Mouse (Mus musculus) midbrain, embryonic 15.5 days (tissue): ENCODE measurements around the gene Pex1. TPM values are rescaled to one million over a fixed set of nuclear protein-coding genes. Genes with fewer than 3 reads are reported as not detected.

Experiments used
- ATAC-seq: fragments of 200-750 bp; cut with Nextera tagmentation; replicated peaks from 2 replicates; pipeline ENCODE4 v1.8.0; 2017; ENCODE audit warnings: moderate TSS enrichment
- H3K27ac ChIP-seq: fragments of 300-500 bp; sonication (generic); 2 replicates; pipeline ENCODE4 v1.5.1; 2015; ENCODE audit warnings: mild to moderate bottlenecking, inconsistent platforms
- H3K27me3 ChIP-seq: fragments of 300-500 bp; sonication (generic); replicated peaks from 2 replicates; pipeline ENCODE4 v1.6.1; 2015; ENCODE audit warnings: inconsistent platforms
- H3K36me3 ChIP-seq: fragments of 300-500 bp; sonication (generic); replicated peaks from 2 replicates; pipeline ENCODE4 v1.6.1; 2015; ENCODE audit warnings: inconsistent platforms
- H3K4me1 ChIP-seq: fragments of 300-500 bp; sonication (generic); 2 replicates; pipeline ENCODE4 v1.6.1; 2015; ENCODE audit warnings: inconsistent platforms
- H3K4me2 ChIP-seq: fragments of 300-500 bp; sonication (generic); 2 replicates; pipeline ENCODE4 v1.6.1; 2015; ENCODE audit warnings: inconsistent platforms, mild to moderate bottlenecking, moderate library complexity
- H3K4me3 ChIP-seq: fragments of 300-500 bp; sonication (generic); 2 replicates; pipeline ENCODE4 v1.5.1; 2015; ENCODE audit warnings: mild to moderate bottlenecking, inconsistent platforms
- H3K9ac ChIP-seq: fragments of 300-500 bp; sonication (generic); 2 replicates; pipeline ENCODE4 v1.6.1; 2015; ENCODE audit warnings: mild to moderate bottlenecking, inconsistent platforms
- H3K9me3 ChIP-seq: fragments of 300-500 bp; sonication (generic); 2 replicates; pipeline ENCODE4 v1.6.1; 2016; ENCODE audit warnings: inconsistent platforms
- WGBS: fragments of 180-500 bp; shearing (Covaris S2); methylation state at CpG from one replicate; pipeline ENCODE4 v1.1.7; 2015; ENCODE audit warnings: mixed read lengths; 5-methylcytosine and 5-hydroxymethylcytosine counted together
- polyA plus RNA-seq: library from polyadenylated mRNA; unstranded; fragments of >200 nt; fragmentation: Nextera tagmentation; extraction: Ambion mirVana; gene quantifications from 2 replicates; pipeline ENCODE4 v1.2.1, GENCODE M21; 2015

Gene Pex1
- polyA plus RNA-seq, result 22.6 and 30.2 TPM in 2 replicates

DNA sequence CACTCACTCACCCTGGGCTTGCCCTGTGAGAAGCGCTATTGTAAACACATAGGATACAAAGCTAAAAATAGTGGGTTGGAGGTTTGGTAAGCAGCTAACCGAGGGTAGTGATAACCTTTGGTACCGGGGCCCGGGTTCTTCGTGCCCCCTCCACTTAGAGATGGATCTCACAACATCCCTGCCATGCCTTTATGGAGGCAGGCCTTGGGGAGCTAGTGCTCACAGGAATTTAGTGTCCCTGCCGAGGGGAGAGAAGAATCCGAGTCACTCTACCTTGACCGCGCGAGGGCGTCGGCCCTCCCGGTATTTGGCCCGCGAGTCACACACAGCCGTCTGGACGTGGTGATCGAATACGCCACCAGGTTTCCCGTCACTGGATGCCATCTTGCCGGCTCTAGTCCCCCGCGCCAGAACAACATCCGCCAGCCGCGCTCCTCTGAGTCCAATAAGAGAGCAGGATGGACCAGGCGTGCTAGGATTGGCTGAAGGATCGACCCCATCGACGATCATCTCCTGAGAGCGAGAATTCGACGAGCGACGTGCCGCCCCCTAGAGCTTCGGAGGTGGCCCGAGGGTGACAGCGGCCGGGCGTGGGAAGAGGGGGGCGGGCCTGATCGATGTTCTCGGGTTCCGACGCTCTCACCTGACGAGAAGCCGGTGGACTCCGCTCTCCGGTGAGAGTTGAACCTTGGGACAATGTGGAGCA lies at the start of gene Pex1:
Pex1 (plus strand) TSS at position 374 of the 706 bp plus-strand sequence.
- H3K4me2 ChIP-seq, result peak within 1 kb of the TSS; percentile 79
- peak within 1 kb of the TSS; percentile 77 for H3K9ac ChIP-seq
- ATAC-seq, result peak; percentile 98
- peak within 1 kb of the TSS; percentile 81 for H3K4me3 ChIP-seq
- under 1% methylated on average over 50 of the region's 50 CpGs for WGBS
- no peaks in the 10 kb centered on the region for H3K9me3 ChIP-seq
- peaks cover 28% of the 10 kb centered on the region for H3K4me1 ChIP-seq
- no peaks in the 10 kb centered on the region for H3K27me3 ChIP-seq
- peak within 1 kb of the TSS; percentile 83 for H3K27ac ChIP-seq
- H3K36me3 ChIP-seq, result peaks cover 7% of the 10 kb centered on the region; the same call in 1 of the 2 replicates

DNA sequence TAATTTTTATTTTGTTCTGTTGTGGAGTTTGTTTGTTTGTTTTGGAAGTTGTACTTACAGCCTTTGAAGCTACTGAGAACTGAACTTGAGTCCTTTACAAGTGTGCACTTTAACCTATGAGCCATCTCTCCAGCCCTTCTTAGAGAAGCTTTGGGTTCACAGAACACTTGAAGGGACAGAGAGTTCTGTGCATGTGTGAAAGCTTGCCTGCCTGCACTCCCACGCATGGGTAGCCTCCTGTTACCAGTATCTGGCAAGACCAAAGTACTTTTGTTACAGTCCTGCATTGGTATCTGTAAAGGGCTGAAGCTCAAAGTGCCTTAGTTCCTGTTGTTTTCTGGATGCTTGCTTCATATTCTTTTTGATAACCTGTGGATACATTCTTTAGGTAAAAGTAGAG lies 49.6 kb upstream of the Pex1 start:
- ATAC-seq, result no peak
- peaks cover 19% of the 10 kb centered on the region for H3K4me1 ChIP-seq

DNA sequence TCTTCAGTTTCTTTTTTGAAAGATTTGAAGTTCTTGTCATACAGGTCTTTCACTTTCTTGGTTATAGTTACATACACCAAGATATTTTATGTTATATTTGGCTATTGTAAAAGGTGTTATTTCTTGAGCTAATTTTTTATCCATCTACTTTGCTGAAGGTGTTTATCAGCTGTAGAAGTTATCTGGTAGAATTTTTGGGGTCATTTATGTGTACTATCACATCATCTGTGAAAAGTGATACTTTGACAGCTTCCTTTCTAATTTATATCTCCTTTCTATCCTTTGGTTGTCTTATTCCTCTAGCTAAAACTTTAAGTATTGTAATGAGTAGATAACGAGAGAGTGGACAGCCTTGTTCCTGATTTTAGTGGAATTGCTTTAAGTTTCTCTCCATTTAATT lies 44.4 kb upstream of the Pex1 start:
- Histone ChIP-seq H3K9me3 (no peaks in the 10 kb centered on the region), H3K4me2 (no peak overlapping the region), H3K9ac (no peak overlapping the region), H3K36me3 (peaks cover 12% of the 10 kb centered on the region; the same call in 1 of the 2 replicates), H3K4me1 (no peaks in the 10 kb centered on the region), H3K27ac (no peak overlapping the region), H3K27me3 (no peaks in the 10 kb centered on the region), H3K4me3 (no peak overlapping the region)
- ATAC-seq, result no peak
- 90% methylated on average over 1 of the region's 1 CpGs for WGBS

More for the DNA sequence above, 49.6 kb upstream of the Pex1 start:
- H3K9ac ChIP-seq, result no peak overlapping the region
- no peaks in the 10 kb centered on the region for H3K27me3 ChIP-seq
- H3K4me2 ChIP-seq, result no peak overlapping the region
- no peaks in the 10 kb centered on the region for H3K36me3 ChIP-seq
- H3K4me3 ChIP-seq, result no peak overlapping the region
- H3K27ac ChIP-seq, result no peak overlapping the region
- WGBS, result 84% methylated on average over 1 of the region's 1 CpGs
- no peaks in the 10 kb centered on the region for H3K9me3 ChIP-seq

DNA sequence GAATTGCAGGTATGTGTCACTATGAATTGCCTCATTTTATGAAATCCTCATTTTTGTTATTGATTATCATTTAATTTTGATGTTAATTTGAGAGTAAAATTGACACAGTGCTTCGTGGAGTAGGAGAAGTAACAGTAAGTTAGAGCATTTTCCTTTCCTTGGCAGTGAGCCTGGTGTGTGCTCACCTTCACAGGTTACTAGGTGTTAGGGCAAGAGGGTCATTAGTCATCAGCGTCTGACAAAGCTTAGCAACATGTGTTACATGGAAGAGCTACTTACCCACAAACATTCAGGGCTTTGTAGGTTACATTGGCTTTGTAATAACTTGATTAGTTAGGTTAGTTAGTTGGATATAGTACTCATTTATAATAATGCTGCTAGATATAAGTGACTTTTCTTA lies 41.7 kb upstream of the Pex1 start:
- Histone ChIP-seq H3K4me2 (no peak overlapping the region), H3K9me3 (no peaks in the 10 kb centered on the region), H3K27ac (no peak overlapping the region), H3K9ac (no peak overlapping the region), H3K4me1 (no peaks in the 10 kb centered on the region), H3K36me3 (peaks cover 29% of the 10 kb centered on the region), H3K4me3 (no peak overlapping the region), H3K27me3 (no peaks in the 10 kb centered on the region)
- ATAC-seq, result no peak
- WGBS, result 96% methylated on average over 2 of the region's 2 CpGs

DNA sequence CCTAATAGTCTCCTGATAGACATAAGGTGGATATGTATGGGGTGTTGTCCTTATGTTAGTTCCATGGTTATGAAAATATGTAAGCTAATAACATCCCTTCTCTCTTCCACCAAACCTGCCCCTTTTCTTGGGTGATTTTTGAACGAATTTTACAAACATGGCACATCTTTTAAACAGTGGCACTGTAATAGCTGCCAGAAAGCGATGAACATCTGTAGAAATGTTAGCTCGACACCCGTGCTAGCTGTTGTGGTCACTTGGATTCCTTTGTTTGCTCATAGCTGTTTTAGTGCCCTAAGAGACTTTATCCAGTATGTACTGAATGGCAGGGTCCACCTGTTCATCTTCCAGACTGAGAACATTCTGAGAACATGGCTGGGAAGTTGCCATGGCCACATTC lies 24.6 kb upstream of the Pex1 start, which contains the start of gene 1700109H08Rik:
1700109H08Rik (plus strand) TSS at position 301 of the 400 bp plus-strand sequence.
- H3K4me3 ChIP-seq, result no peak within 1 kb of the TSS
- H3K9me3 ChIP-seq, result peaks cover 5% of the 10 kb centered on the region; the same call in 1 of the 2 replicates
- 96% methylated on average over 4 of the region's 4 CpGs for WGBS
- H3K36me3 ChIP-seq, result peaks cover 56% of the 10 kb centered on the region
- no peaks in the 10 kb centered on the region for H3K27me3 ChIP-seq
- no peak within 1 kb of the TSS for H3K27ac ChIP-seq
- H3K4me2 ChIP-seq, result no peak within 1 kb of the TSS
- H3K4me1 ChIP-seq, result no peaks in the 10 kb centered on the region
- H3K9ac ChIP-seq, result no peak within 1 kb of the TSS
- no peak for ATAC-seq

DNA sequence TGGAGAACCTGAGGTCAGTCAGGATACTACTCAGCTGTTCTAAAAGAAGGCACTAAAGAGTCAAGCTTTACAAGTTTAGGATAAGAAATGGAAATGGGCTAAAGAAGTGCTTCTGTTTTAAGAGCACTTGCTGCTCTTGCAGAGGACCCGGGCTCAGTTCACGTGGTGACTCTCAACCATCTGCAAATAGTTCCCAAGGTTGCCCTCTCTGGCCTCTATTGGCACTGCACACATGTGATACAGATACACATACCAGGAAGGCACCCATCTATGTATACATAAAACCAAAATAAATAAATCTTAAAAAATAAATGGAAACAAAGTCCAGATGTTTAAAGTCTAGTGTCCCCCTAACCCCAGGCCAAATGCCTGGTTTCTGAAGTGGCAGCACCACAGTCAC lies 21.0 kb upstream of the Pex1 start:
- no peak overlapping the region for H3K27ac ChIP-seq
- ATAC-seq, result no peak
- H3K4me1 ChIP-seq, result no peaks in the 10 kb centered on the region
- no peak overlapping the region for H3K4me2 ChIP-seq
- no peak overlapping the region for H3K4me3 ChIP-seq
- H3K36me3 ChIP-seq, result peaks cover 78% of the 10 kb centered on the region
- H3K9me3 ChIP-seq, result peaks cover 5% of the 10 kb centered on the region; the same call in 1 of the 2 replicates
- 95% methylated on average over 2 of the region's 2 CpGs for WGBS
- H3K9ac ChIP-seq, result no peak overlapping the region
- no peaks in the 10 kb centered on the region for H3K27me3 ChIP-seq

DNA sequence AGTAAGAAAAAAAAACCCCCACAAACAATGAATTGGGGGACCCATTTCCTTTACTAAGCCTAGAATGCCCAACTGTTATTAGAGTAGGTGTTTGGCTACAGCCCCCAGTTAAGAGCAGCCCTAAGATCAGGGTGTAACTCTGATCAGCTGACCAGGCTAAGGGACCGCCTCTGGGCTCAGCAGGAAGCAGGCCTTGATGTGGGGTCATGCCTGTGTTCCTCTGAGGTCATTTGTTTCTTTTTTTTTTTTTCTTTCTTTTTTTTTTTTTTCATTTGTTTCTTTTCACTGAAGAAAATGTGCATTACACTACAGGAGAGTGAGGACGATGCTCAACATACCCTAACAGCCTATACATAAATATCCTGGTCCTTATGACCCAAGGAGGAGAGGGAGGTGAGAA lies 17.9 kb upstream of the Pex1 start:
- H3K9ac ChIP-seq, result no peak overlapping the region
- no peaks in the 10 kb centered on the region for H3K4me1 ChIP-seq
- H3K4me2 ChIP-seq, result no peak overlapping the region
- ATAC-seq, result no peak
- peaks cover 5% of the 10 kb centered on the region; the same call in 1 of the 2 replicates for H3K9me3 ChIP-seq
- peaks cover 58% of the 10 kb centered on the region for H3K36me3 ChIP-seq
- H3K27me3 ChIP-seq, result no peaks in the 10 kb centered on the region
- no peak overlapping the region for H3K27ac ChIP-seq
- no peak overlapping the region for H3K4me3 ChIP-seq
- 98% methylated on average over 2 of the region's 2 CpGs for WGBS

DNA sequence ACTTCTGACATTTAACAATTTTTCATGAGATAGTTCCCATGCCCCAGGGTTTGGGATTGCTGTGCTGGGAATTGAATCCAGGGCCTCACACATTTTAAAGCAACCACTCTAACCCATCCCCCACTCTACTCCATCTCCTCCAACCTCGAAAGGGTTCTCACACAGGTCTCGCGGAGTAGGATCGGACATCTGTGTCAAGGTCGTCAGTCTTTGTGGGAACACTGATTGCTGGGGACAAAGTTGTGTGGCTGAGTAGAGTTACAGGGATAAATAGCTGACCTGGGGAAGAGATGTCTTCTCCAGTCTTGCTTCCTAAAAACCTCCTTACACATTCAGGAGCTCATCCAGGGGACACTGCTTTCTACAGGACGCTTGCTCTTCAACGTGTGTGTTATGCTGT lies 16.8 kb upstream of the Pex1 start:
- Histone ChIP-seq H3K27ac (no peak overlapping the region), H3K4me2 (no peak overlapping the region), H3K27me3 (no peaks in the 10 kb centered on the region), H3K36me3 (peaks cover 59% of the 10 kb centered on the region), H3K9me3 (peaks cover 5% of the 10 kb centered on the region; the same call in 1 of the 2 replicates), H3K4me3 (no peak overlapping the region), H3K4me1 (no peaks in the 10 kb centered on the region), H3K9ac (no peak overlapping the region)
- 96% methylated on average over 7 of the region's 7 CpGs for whole genome bisulfite sequencing
- ATAC-seq, result no peak

DNA sequence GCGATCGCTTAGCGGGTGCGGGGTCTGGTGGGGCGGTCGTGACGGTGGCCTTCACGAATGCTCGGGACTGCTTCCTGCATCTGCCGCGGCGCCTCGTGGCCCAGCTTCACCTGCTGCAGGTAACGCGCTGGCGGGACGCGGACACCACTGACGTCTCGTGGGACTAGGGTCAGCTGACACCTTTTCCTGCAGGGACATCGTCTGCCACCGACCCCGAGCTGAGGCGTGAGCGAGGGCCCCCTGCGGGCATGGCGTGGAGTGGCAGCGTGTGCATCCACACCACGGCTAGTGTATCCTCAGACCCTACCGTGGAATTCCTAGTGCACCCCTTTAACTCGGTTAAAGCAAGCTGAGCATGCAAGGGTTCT lies 517 bp downstream of the Pex1 start, which contains the start of gene Rbm48:
Rbm48 (minus strand) TSS at position 187 of the 368 bp plus-strand sequence.
- H3K9ac ChIP-seq, result peak within 1 kb of the TSS; percentile 77
- H3K27ac ChIP-seq, result peak within 1 kb of the TSS; percentile 83
- H3K9me3 ChIP-seq, result no peaks in the 10 kb centered on the region
- H3K4me3 ChIP-seq, result peak within 1 kb of the TSS; percentile 81
- ATAC-seq, result peak; percentile 91
- WGBS, result 0% methylated on average over 31 of the region's 31 CpGs
- H3K27me3 ChIP-seq, result no peaks in the 10 kb centered on the region
- H3K36me3 ChIP-seq, result peaks cover 2% of the 10 kb centered on the region; the same call in 1 of the 2 replicates
- peak within 1 kb of the TSS; percentile 79 for H3K4me2 ChIP-seq
- H3K4me1 ChIP-seq, result peaks cover 28% of the 10 kb centered on the region

DNA sequence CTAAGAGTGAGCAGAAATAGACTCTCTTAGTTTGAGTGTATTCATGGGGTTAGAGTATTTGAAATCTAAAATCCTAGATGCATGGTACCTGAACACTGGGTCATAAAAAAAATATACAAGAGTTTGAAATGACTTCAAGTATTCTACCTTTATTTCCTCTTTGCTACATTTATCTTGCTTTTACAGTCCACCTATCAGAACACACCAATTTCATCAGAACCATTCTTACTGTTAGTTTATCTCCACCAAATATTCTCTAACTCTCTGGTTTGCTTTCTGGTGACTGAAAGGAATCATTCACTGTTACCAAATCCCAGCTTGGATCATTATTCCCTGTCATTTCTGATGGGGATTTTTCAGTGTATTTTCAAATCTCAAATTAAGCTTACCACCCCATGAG lies 1.3 kb downstream of the Pex1 start:
- no peaks in the 10 kb centered on the region for H3K9me3 ChIP-seq
- no peaks in the 10 kb centered on the region for H3K27me3 ChIP-seq
- no peak overlapping the region for H3K27ac ChIP-seq
- peaks cover 28% of the 10 kb centered on the region for H3K4me1 ChIP-seq
- H3K4me2 ChIP-seq, result peak overlapping the region; percentile 79
- no peaks in the 10 kb centered on the region for H3K36me3 ChIP-seq
- ATAC-seq, result no peak
- H3K4me3 ChIP-seq, result peak overlapping the region; percentile 81
- peak overlapping the region; percentile 77; the same call in 1 of the 2 replicates for H3K9ac ChIP-seq

DNA sequence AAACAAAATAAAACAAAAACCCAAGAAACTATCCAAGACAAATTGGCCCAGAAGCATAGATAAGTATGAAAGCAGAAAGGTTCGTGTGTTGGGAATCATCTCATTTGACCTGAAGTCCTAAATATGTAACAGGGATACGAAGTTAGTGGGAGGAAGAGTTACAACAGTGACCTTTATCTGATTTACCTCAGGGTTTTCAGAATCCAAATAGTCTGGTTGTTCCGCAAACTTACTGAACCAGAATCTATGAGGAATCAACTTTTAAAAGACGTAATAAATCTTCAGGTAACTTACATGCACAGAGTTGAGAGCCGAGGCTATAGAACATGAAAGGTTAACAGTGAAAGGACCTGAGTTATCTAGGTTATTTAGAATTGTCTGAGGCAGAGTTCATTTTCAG lies 2.9 kb downstream of the Pex1 start:
- ATAC-seq, result no peak
- Histone ChIP-seq H3K27me3 (no peaks in the 10 kb centered on the region), H3K9me3 (no peaks in the 10 kb centered on the region), H3K36me3 (no peaks in the 10 kb centered on the region), H3K27ac (no peak overlapping the region), H3K4me1 (peaks cover 28% of the 10 kb centered on the region), H3K4me2 (no peak overlapping the region), H3K4me3 (no peak overlapping the region), H3K9ac (no peak overlapping the region)
- WGBS, result 93% methylated on average over 5 of the region's 5 CpGs

DNA sequence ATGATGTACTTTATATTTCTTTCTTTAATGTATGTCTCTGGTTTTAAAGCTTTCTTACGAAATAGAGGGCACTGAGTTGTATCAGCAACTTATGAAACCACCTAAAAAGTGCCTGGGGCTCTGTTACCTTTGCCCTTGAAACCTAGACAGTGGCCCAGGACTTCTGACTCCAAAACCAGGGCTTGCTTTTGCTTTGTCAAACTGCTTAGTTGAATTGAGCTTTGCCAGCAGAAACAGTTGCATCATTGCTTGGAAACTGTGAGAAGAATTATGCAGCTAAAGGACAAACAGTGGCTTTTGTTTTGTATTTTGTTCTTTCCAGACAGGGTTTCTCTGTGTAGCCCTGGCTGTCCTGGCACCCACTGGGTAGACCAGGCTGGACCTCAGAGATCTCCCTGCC lies 4.4 kb downstream of the Pex1 start:
- H3K4me3 ChIP-seq, result no peak overlapping the region
- peaks cover 9% of the 10 kb centered on the region for H3K36me3 ChIP-seq
- H3K9me3 ChIP-seq, result no peaks in the 10 kb centered on the region
- WGBS, result 77% methylated on average over 1 of the region's 1 CpGs
- no peaks in the 10 kb centered on the region for H3K27me3 ChIP-seq
- no peak for ATAC-seq
- no peak overlapping the region for H3K4me2 ChIP-seq
- H3K4me1 ChIP-seq, result peaks cover 14% of the 10 kb centered on the region
- no peak overlapping the region for H3K27ac ChIP-seq
- H3K9ac ChIP-seq, result no peak overlapping the region

DNA sequence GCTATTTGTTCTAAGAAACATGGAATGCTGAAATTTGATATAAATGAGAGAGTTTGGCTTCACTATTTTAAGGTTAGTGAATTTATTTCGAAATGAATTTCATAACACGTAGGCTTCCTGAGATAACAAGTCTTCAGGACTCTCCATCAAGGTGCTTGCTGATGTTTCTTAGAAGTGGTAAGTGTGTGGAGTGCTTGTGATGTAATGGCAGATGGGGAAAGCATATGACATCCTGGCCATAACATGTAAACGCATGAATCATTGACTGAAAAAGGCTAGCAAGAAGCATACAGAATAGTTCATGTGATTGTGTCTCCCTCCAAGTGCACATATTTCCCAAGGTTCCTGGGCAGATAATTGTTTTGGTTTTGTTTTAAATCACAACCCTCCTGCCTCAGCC lies 4.9 kb downstream of the Pex1 start:
- H3K4me2 ChIP-seq, result no peak overlapping the region
- 88% methylated on average over 3 of the region's 3 CpGs for WGBS
- H3K27ac ChIP-seq, result no peak overlapping the region
- no peak for ATAC-seq
- peaks cover 12% of the 10 kb centered on the region for H3K4me1 ChIP-seq
- H3K4me3 ChIP-seq, result no peak overlapping the region
- no peak overlapping the region for H3K9ac ChIP-seq
- H3K36me3 ChIP-seq, result peaks cover 14% of the 10 kb centered on the region
- no peaks in the 10 kb centered on the region for H3K9me3 ChIP-seq
- no peaks in the 10 kb centered on the region for H3K27me3 ChIP-seq
